12 mouse cellular contexts compared by ENCODE assay signal in the genomic region with DNA sequence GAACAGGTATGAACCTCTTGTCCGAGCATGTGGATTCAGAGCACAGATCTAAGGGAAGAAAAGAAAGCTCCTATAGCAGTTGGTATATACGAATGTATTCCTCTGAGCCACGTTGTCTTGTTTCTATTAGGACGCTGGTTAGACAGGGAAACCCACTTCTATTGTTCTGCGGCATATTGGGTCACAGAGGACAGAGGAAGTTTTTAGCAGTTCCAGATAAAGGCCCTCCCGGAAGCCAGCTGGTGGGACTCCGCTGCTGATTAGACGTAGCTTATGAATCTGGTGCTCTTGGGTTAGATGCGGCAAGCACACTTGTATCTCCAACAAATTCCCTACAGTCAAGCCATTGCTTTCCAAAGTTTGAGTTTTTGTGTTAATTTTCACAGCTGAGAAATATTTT. TPM values are rescaled to one million over a fixed set of nuclear protein-coding genes. Genes with fewer than 3 reads are reported as not detected.
A peak's percentile ranks its signal among the peaks of the same experiment; 100 is the strongest.
DNase-seq lines count a peak whose midpoint lies in the region; ATAC-seq and TF ChIP-seq lines count a peak whose summit lies in the region.
"Had no signal": no experiment of that assay in that cellular context is flagged by ENCODE, and none has a peak within 500 bp of the region (broad histone marks: within the 10 kb centered on the region; RNA-seq: fewer than 3 reads in every experiment).

No protein-coding gene starts in this region.

- DNase-seq in lung, embryonic 14.5 days: peak; percentile 29
- no peak for DNase-seq in lung, postnatal 14 days
- peak; percentile 20 to 41 for DNase-seq in heart, postnatal 14 days
- DNase-seq in lung, postnatal 10 days: peak; percentile 35
- no peak for DNase-seq in adrenal gland, postnatal 10 days
- DNase-seq in thymus, postnatal 36 days: no peak
- no peak for DNase-seq in hindbrain, embryonic 11.5 days (ENCODE audit: low spot score)
- DNase-seq: gastrocnemius, postnatal 10 days; right cerebral cortex, postnatal 14 days had no signal

- no peaks in the 10 kb centered on the region for H3K9me3 ChIP-seq in lung, embryonic 14.5 days (ENCODE audit: low read depth, low read length)
- H3K9me3 ChIP-seq in hindbrain, embryonic 11.5 days (ENCODE audit: control insufficient read depth, low read length): no peaks in the 10 kb centered on the region
- H3K9me3 ChIP-seq: neural tube, embryonic 12.5 days had no signal

- no peak overlapping the region for H3K4me3 ChIP-seq in lung, embryonic 14.5 days (ENCODE audit: low read depth, low read length)
- no peak overlapping the region for H3K4me3 ChIP-seq in hindbrain, embryonic 11.5 days (ENCODE audit: low read depth, low read length)
- H3K4me3 ChIP-seq: neural tube, embryonic 12.5 days had no signal

- H3K36me3 ChIP-seq in lung, embryonic 14.5 days (ENCODE audit: insufficient read depth): no peaks in the 10 kb centered on the region
- no peaks in the 10 kb centered on the region for H3K36me3 ChIP-seq in hindbrain, embryonic 11.5 days (ENCODE audit: control insufficient read depth, insufficient read depth, low read length)
- H3K36me3 ChIP-seq: neural tube, embryonic 12.5 days had no signal

- H3K4me2 ChIP-seq in lung, embryonic 14.5 days: no peak overlapping the region
- H3K4me2 ChIP-seq in hindbrain, embryonic 11.5 days (replicated peaks; ENCODE audit: low read depth, low read length): no peak overlapping the region
- H3K4me2 ChIP-seq: neural tube, embryonic 12.5 days had no signal

- H3K27ac ChIP-seq in lung, embryonic 14.5 days (ENCODE audit: low read depth): no peak overlapping the region
- H3K27ac ChIP-seq in hindbrain, embryonic 11.5 days (ENCODE audit: low read depth, low read length): no peak overlapping the region
- H3K27ac ChIP-seq: neural tube, embryonic 12.5 days had no signal

- no peak for ATAC-seq in lung, embryonic 14.5 days (ENCODE audit: insufficient read depth)
- ATAC-seq in granulocyte monocyte progenitor cell, adult 5-6 weeks (replicated peaks; ENCODE audit: poor library complexity, severe bottlenecking): peak; percentile 11; the same call in 1 of the 2 replicates
- ATAC-seq in hindbrain, embryonic 11.5 days (ENCODE audit: low FRiP score): no peak
- ATAC-seq: intestine, embryonic 16.5 days had no signal

- H3K27me3 ChIP-seq in lung, embryonic 14.5 days (ENCODE audit: insufficient read depth, low read length): no peaks in the 10 kb centered on the region
- H3K27me3 ChIP-seq in hindbrain, embryonic 11.5 days (ENCODE audit: control insufficient read depth, insufficient read depth, low read length): no peaks in the 10 kb centered on the region
- H3K27me3 ChIP-seq: neural tube, embryonic 12.5 days had no signal

- no peak for TF ChIP-seq CTCF in lung, embryonic 14.5 days (IDR thresholded peaks at IDR 0.05; ENCODE audit: low read depth)

- H3K9ac ChIP-seq in lung, embryonic 14.5 days: no peak overlapping the region
- H3K9ac ChIP-seq in hindbrain, embryonic 11.5 days (ENCODE audit: low read depth, low read length): no peak overlapping the region
- H3K9ac ChIP-seq: neural tube, embryonic 12.5 days had no signal

- 62% methylated on average over 9 of the region's 9 CpGs for WGBS in lung, embryonic 14.5 days
- WGBS in hindbrain, embryonic 11.5 days: 73% methylated on average over 9 of the region's 9 CpGs

- intact Hi-C loops in heart, postnatal 14 days (cut with DNase I): no loop called here

- no peaks in the 10 kb centered on the region; the same call in 1 of the 2 replicates for H3K4me1 ChIP-seq in lung, embryonic 14.5 days (ENCODE audit: insufficient read depth)
- no peaks in the 10 kb centered on the region for H3K4me1 ChIP-seq in hindbrain, embryonic 11.5 days (replicated peaks; ENCODE audit: control insufficient read depth, insufficient read depth, low read length)

RNA-seq across cellular contexts. Expression of gene Lmtk2, which starts 4.8 kb away (rescaled TPM):
- 5.1 and 5.3 TPM in 2 replicates for polyA plus RNA-seq in lung, embryonic 14.5 days (2014; fragmentation: Nextera tagmentation; extraction: Ambion mirVana)
- total RNA-seq in granulocyte monocyte progenitor cell, adult 5-6 weeks (2014; fragmentation: Nextera tagmentation): 7.2 and 7.3 TPM in 2 replicates
- 6.5 and 7.2 TPM in 2 replicates for total RNA-seq in granulocyte monocyte progenitor cell, adult 5-6 weeks (2017)
- 10 to 100 TPM; 21.9 to 22.6 TPM for total RNA-seq in heart, postnatal 14 days (2021)
- total RNA-seq in adrenal gland, postnatal 10 days (2021): 10 to 100 TPM; 21.9 to 24.4 TPM
- 5.6 and 5.8 TPM in 2 replicates for polyA plus RNA-seq in hindbrain, embryonic 11.5 days (2014; fragmentation: Nextera tagmentation; extraction: Ambion mirVana)

Comparison
In these comparisons a context has a peak if more than half of its experiments do, and no peak if none do; other contexts are left out.
1. DNase-seq: peak in lung, embryonic 14.5 days (single experiment), heart, postnatal 14 days (2 of 2) and lung, postnatal 10 days (single experiment); none in lung, postnatal 14 days (single experiment), adrenal gland, postnatal 10 days (single experiment), thymus, postnatal 36 days (0 of 2) and hindbrain, embryonic 11.5 days (single experiment).